Mouse (Mus musculus): ENCODE data around the gene Ccdc170. TPM values are rescaled to one million over a fixed set of nuclear protein-coding genes. Genes with fewer than 3 reads are reported as not detected.
A peak's percentile ranks its signal among the peaks of the same experiment; 100 is the strongest.
"Not testable (repeated sequence)": the region's sequence is repeated elsewhere in the genome, so short reads cannot be mapped to it uniquely, and the experiment has no call there.

Gene Ccdc170
- polyA plus RNA-seq, 1 experiment from 2014 or later = 0.34 TPM

- Histone ChIP-seq H3K9ac (no peak overlapping the region), H3K36me3 (replicated peaks) (no peaks in the 10 kb centered on the region), H3K9me3 (no peaks in the 10 kb centered on the region), H3K27ac (no peak overlapping the region), H3K4me3 (no peak overlapping the region), H3K4me1 (no peaks in the 10 kb centered on the region), H3K4me2 (no peak overlapping the region), H3K27me3 (replicated peaks) (no peaks in the 10 kb centered on the region)
- no peak for ATAC-seq (replicated peaks)
- WGBS = 88% methylated on average over 6 of the region's 6 CpGs
Observed at GRCm38 (mm10) chr10:4586691-4587090, 104.4 kb downstream of the Ccdc170 start.

- H3K27me3 ChIP-seq (replicated peaks) = no peaks in the 10 kb centered on the region
- H3K9me3 ChIP-seq = no peaks in the 10 kb centered on the region
- H3K4me2 ChIP-seq = no peak overlapping the region
- no peak for ATAC-seq (replicated peaks)
- H3K9ac ChIP-seq = no peak overlapping the region
- WGBS = 83% methylated on average over 4 of the region's 4 CpGs
- H3K4me3 ChIP-seq = no peak overlapping the region
- H3K36me3 ChIP-seq (replicated peaks) = no peaks in the 10 kb centered on the region
- no peaks in the 10 kb centered on the region for H3K4me1 ChIP-seq
- no peak overlapping the region for H3K27ac ChIP-seq
Observed at GRCm38 (mm10) chr10:4589576-4589975, 107.3 kb downstream of the Ccdc170 start.

- H3K27ac ChIP-seq = no peak overlapping the region
- H3K9me3 ChIP-seq = no peaks in the 10 kb centered on the region
- ATAC-seq (replicated peaks) = no peak
- no peaks in the 10 kb centered on the region for H3K36me3 ChIP-seq (replicated peaks)
- WGBS = 84% methylated on average over 8 of the region's 8 CpGs
- H3K27me3 ChIP-seq (replicated peaks) = no peaks in the 10 kb centered on the region
- H3K4me3 ChIP-seq = no peak overlapping the region
- H3K9ac ChIP-seq = no peak overlapping the region
- H3K4me2 ChIP-seq = no peak overlapping the region
- no peaks in the 10 kb centered on the region for H3K4me1 ChIP-seq
Observed at GRCm38 (mm10) chr10:4590956-4591355, 108.7 kb downstream of the Ccdc170 start.

GRCm38 (mm10) chr10:4593828-4594227 lies 111.5 kb downstream of the Ccdc170 start:
- ATAC-seq (replicated peaks) = no peak
- Histone ChIP-seq H3K36me3 (replicated peaks) (no peaks in the 10 kb centered on the region), H3K4me1 (no peaks in the 10 kb centered on the region), H3K9me3 (no peaks in the 10 kb centered on the region), H3K9ac (no peak overlapping the region), H3K27ac (no peak overlapping the region), H3K4me2 (no peak overlapping the region), H3K27me3 (replicated peaks) (no peaks in the 10 kb centered on the region), H3K4me3 (no peak overlapping the region)
- WGBS = 71% methylated on average over 4 of the region's 4 CpGs

- no peak overlapping the region for H3K9ac ChIP-seq
- no peak overlapping the region for H3K4me3 ChIP-seq
- no peaks in the 10 kb centered on the region for H3K36me3 ChIP-seq (replicated peaks)
- no peaks in the 10 kb centered on the region for H3K27me3 ChIP-seq (replicated peaks)
- ATAC-seq (replicated peaks) = no peak
- H3K4me1 ChIP-seq = no peaks in the 10 kb centered on the region
- 91% methylated on average over 4 of the region's 4 CpGs for WGBS
- no peak overlapping the region for H3K27ac ChIP-seq
- H3K4me2 ChIP-seq = no peak overlapping the region
- H3K9me3 ChIP-seq = no peaks in the 10 kb centered on the region
Observed at GRCm38 (mm10) chr10:4597211-4597610, 114.9 kb downstream of the Ccdc170 start.

- Histone ChIP-seq H3K4me3 (no peak overlapping the region), H3K4me2 (no peak overlapping the region), H3K27me3 (replicated peaks) (no peaks in the 10 kb centered on the region), H3K27ac (no peak overlapping the region), H3K36me3 (replicated peaks) (no peaks in the 10 kb centered on the region), H3K9ac (no peak overlapping the region), H3K9me3 (no peaks in the 10 kb centered on the region), H3K4me1 (no peaks in the 10 kb centered on the region)
- peak; percentile 56; the same call in 1 of the 2 replicates for ATAC-seq (replicated peaks)
- WGBS = 67% methylated on average over 10 of the region's 10 CpGs
Observed at GRCm38 (mm10) chr10:4598244-4598842, 116.0 kb downstream of the Ccdc170 start.

GRCm38 (mm10) chr10:4598916-4599315 lies 116.6 kb downstream of the Ccdc170 start:
- Histone ChIP-seq H3K9me3 (no peaks in the 10 kb centered on the region), H3K27me3 (replicated peaks) (no peaks in the 10 kb centered on the region), H3K4me1 (no peaks in the 10 kb centered on the region), H3K4me2 (no peak overlapping the region), H3K36me3 (replicated peaks) (no peaks in the 10 kb centered on the region), H3K9ac (no peak overlapping the region), H3K4me3 (no peak overlapping the region), H3K27ac (no peak overlapping the region)
- WGBS = 82% methylated on average over 12 of the region's 12 CpGs
- no peak for ATAC-seq (replicated peaks)

- no peak overlapping the region for H3K4me2 ChIP-seq
- no peaks in the 10 kb centered on the region for H3K27me3 ChIP-seq (replicated peaks)
- H3K4me3 ChIP-seq = no peak overlapping the region
- no peaks in the 10 kb centered on the region for H3K36me3 ChIP-seq (replicated peaks)
- WGBS = 82% methylated on average over 4 of the region's 4 CpGs
- H3K27ac ChIP-seq = no peak overlapping the region
- no peaks in the 10 kb centered on the region for H3K4me1 ChIP-seq
- no peak for ATAC-seq (replicated peaks)
- H3K9ac ChIP-seq = no peak overlapping the region
- no peaks in the 10 kb centered on the region for H3K9me3 ChIP-seq
Observed at GRCm38 (mm10) chr10:4599591-4599990, 117.3 kb downstream of the Ccdc170 start.

- Histone ChIP-seq H3K4me1 (no peaks in the 10 kb centered on the region), H3K27ac (no peak overlapping the region), H3K9me3 (no peaks in the 10 kb centered on the region), H3K4me3 (no peak overlapping the region), H3K27me3 (replicated peaks) (no peaks in the 10 kb centered on the region), H3K36me3 (replicated peaks) (no peaks in the 10 kb centered on the region), H3K4me2 (no peak overlapping the region), H3K9ac (no peak overlapping the region)
- ATAC-seq (replicated peaks) = no peak
- 67% methylated on average over 2 of the region's 2 CpGs for WGBS
Observed at GRCm38 (mm10) chr10:4600796-4601474, 118.6 kb downstream of the Ccdc170 start.

- not testable (repeated sequence) for ATAC-seq (replicated peaks); H3K27ac ChIP-seq; H3K4me3 ChIP-seq; H3K9ac ChIP-seq; H3K27me3 ChIP-seq (replicated peaks); H3K36me3 ChIP-seq (replicated peaks); H3K4me2 ChIP-seq; H3K9me3 ChIP-seq; H3K4me1 ChIP-seq
Observed at GRCm38 (mm10) chr10:4601612-4602011, 119.3 kb downstream of the Ccdc170 start.

- Histone ChIP-seq H3K4me1 (no peaks in the 10 kb centered on the region), H3K27ac (no peak overlapping the region), H3K9ac (no peak overlapping the region), H3K4me2 (no peak overlapping the region), H3K27me3 (replicated peaks) (no peaks in the 10 kb centered on the region), H3K36me3 (replicated peaks) (no peaks in the 10 kb centered on the region), H3K4me3 (no peak overlapping the region), H3K9me3 (no peaks in the 10 kb centered on the region)
- WGBS = 75% methylated on average over 4 of the region's 4 CpGs
- no peak for ATAC-seq (replicated peaks)
Observed at GRCm38 (mm10) chr10:4602466-4602865, 120.2 kb downstream of the Ccdc170 start.

- ATAC-seq (replicated peaks) = no peak
- Histone ChIP-seq H3K27ac (no peak overlapping the region), H3K4me2 (no peak overlapping the region), H3K27me3 (replicated peaks) (no peaks in the 10 kb centered on the region), H3K9ac (no peak overlapping the region), H3K4me1 (no peaks in the 10 kb centered on the region), H3K4me3 (no peak overlapping the region), H3K9me3 (no peaks in the 10 kb centered on the region), H3K36me3 (replicated peaks) (no peaks in the 10 kb centered on the region)
- 85% methylated on average over 4 of the region's 4 CpGs for WGBS
Observed at GRCm38 (mm10) chr10:4604527-4605209, 122.4 kb downstream of the Ccdc170 start.

GRCm38 (mm10) chr10:4610234-4610633 lies 127.9 kb downstream of the Ccdc170 start:
- Histone ChIP-seq H3K9ac (no peak overlapping the region), H3K4me1 (peaks cover 3% of the 10 kb centered on the region; the same call in 1 of the 2 replicates), H3K4me2 (no peak overlapping the region), H3K4me3 (no peak overlapping the region), H3K36me3 (replicated peaks) (no peaks in the 10 kb centered on the region), H3K27ac (no peak overlapping the region), H3K9me3 (no peaks in the 10 kb centered on the region), H3K27me3 (replicated peaks) (no peaks in the 10 kb centered on the region)
- WGBS = 87% methylated on average over 2 of the region's 2 CpGs
- ATAC-seq (replicated peaks) = no peak
